Mouse (Mus musculus): ENCODE measurements at regions not wholly inside any gene's neighbourhood (a gene's known extent, or its start where the extent isn't known, plus 50 kb on each side); places are given as distances from the start of the nearest gene placed in this dataset.

GRCm38 (mm10) chr14:24877853-24878252 is 390.9 kb downstream of the Rps24 start:
- DNase-seq (ENCODE audit: low spot score), result no peak

- no peak for DNase-seq (ENCODE audit: low spot score)
These were observed 399.2 kb downstream of the Rps24 start for GRCm38 (mm10) chr14:24886164-24886563.

- no peak for DNase-seq (ENCODE audit: low spot score)
These were observed 400.0 kb downstream of the Rps24 start for GRCm38 (mm10) chr14:24886896-24887421.

GRCm38 (mm10) chr14:24890856-24891255 is 403.9 kb downstream of the Rps24 start:
- DNase-seq (ENCODE audit: low spot score), result no peak

- no peak for DNase-seq (ENCODE audit: low spot score)
These were observed 408.3 kb downstream of the Rps24 start for GRCm38 (mm10) chr14:24895196-24895595.

- DNase-seq (ENCODE audit: low spot score), result no peak
These were observed 409.8 kb downstream of the Rps24 start for GRCm38 (mm10) chr14:24896681-24897080.

GRCm38 (mm10) chr14:24900501-24901179 is 413.7 kb downstream of the Rps24 start:
- DNase-seq (ENCODE audit: low spot score), result no peak

GRCm38 (mm10) chr14:24901726-24902125 is 414.8 kb downstream of the Rps24 start:
- DNase-seq (ENCODE audit: low spot score), result no peak

GRCm38 (mm10) chr14:24902870-24903269 is 415.9 kb downstream of the Rps24 start:
- peak; percentile 26 for DNase-seq (ENCODE audit: low spot score)

- DNase-seq (ENCODE audit: low spot score), result no peak
These were observed 417.8 kb downstream of the Rps24 start for GRCm38 (mm10) chr14:24904712-24905111.

- no peak for DNase-seq (ENCODE audit: low spot score)
These were observed 420.0 kb downstream of the Rps24 start for GRCm38 (mm10) chr14:24906916-24907315.

GRCm38 (mm10) chr14:24908377-24908776 is 421.5 kb downstream of the Rps24 start:
- DNase-seq (ENCODE audit: low spot score), result no peak

- DNase-seq (ENCODE audit: low spot score), result no peak
These were observed 424.7 kb downstream of the Rps24 start for GRCm38 (mm10) chr14:24911621-24912020.

- no peak for DNase-seq (ENCODE audit: low spot score)
These were observed 432.1 kb downstream of the Rps24 start for GRCm38 (mm10) chr14:24919056-24919455.

- no peak for DNase-seq (ENCODE audit: low spot score)
These were observed 435.1 kb downstream of the Rps24 start for GRCm38 (mm10) chr14:24922006-24922405.

GRCm38 (mm10) chr14:24924561-24924960 is 437.6 kb downstream of the Rps24 start:
- no peak for DNase-seq (ENCODE audit: low spot score)

GRCm38 (mm10) chr14:24926086-24927048 is 439.4 kb downstream of the Rps24 start:
- DNase-seq (ENCODE audit: low spot score), result no peak

GRCm38 (mm10) chr14:24928726-24929125 is 441.8 kb downstream of the Rps24 start:
- DNase-seq (ENCODE audit: low spot score), result no peak

- DNase-seq (ENCODE audit: low spot score), result no peak
These were observed 443.3 kb downstream of the Rps24 start for GRCm38 (mm10) chr14:24930251-24930650.

- no peak for DNase-seq (ENCODE audit: low spot score)
These were observed 451.0 kb downstream of the Rps24 start for GRCm38 (mm10) chr14:24937876-24938275.

- no peak for DNase-seq (ENCODE audit: low spot score)
These were observed 452.1 kb downstream of the Rps24 start for GRCm38 (mm10) chr14:24939068-24939467.

GRCm38 (mm10) chr14:24939476-24940200 is 452.7 kb downstream of the Rps24 start:
- peak; percentile 7 for DNase-seq (ENCODE audit: low spot score)

Data from adipocyte (in vitro differentiated cells).